Mouse (Mus musculus): ENCODE results near the gene Ergic1. TPM values are rescaled to one million over a fixed set of nuclear protein-coding genes. Genes with fewer than 3 reads are reported as not detected.

The Ergic1 gene
- polyA plus RNA-seq, 1 experiment from 2014 or later = 126 TPM

GRCm38 (mm10) chr17:26623991-26624390, 62.7 kb downstream of the Ergic1 start:
- no peak overlapping the region for H3K9ac ChIP-seq
- H3K4me1 ChIP-seq = 0 out of 2 replicates have a peak, but pooled peaks cover 5% of the 10 kb centered on the region
- peaks cover 83% of the 10 kb centered on the region for H3K36me3 ChIP-seq
- no peak for ATAC-seq (ENCODE audit: low FRiP score, low read depth)
- WGBS = 84% methylated on average over 6 of the region's 6 CpGs
- no peak overlapping the region for H3K27ac ChIP-seq
- H3K4me3 ChIP-seq = no peak overlapping the region
- no peak overlapping the region for H3K4me2 ChIP-seq (replicated peaks)
- H3K9me3 ChIP-seq = no peaks in the 10 kb centered on the region
- no peaks in the 10 kb centered on the region for H3K27me3 ChIP-seq

- H3K9ac ChIP-seq = no peak overlapping the region
- 0 out of 2 replicates have a peak, but pooled peaks cover 5% of the 10 kb centered on the region for H3K4me1 ChIP-seq
- WGBS = 88% methylated on average over 10 of the region's 10 CpGs
- no peaks in the 10 kb centered on the region for H3K9me3 ChIP-seq
- no peak overlapping the region for H3K4me2 ChIP-seq (replicated peaks)
- no peak for ATAC-seq (ENCODE audit: low FRiP score, low read depth)
- peaks cover 85% of the 10 kb centered on the region for H3K36me3 ChIP-seq
- no peak overlapping the region for H3K4me3 ChIP-seq
- H3K27ac ChIP-seq = no peak overlapping the region
- H3K27me3 ChIP-seq = no peaks in the 10 kb centered on the region
Measured at GRCm38 (mm10) chr17:26624999-26625398, 63.7 kb downstream of the Ergic1 start.

GRCm38 (mm10) chr17:26625521-26626010, 64.3 kb downstream of the Ergic1 start:
- ATAC-seq (ENCODE audit: low FRiP score, low read depth) = no peak
- peaks cover 87% of the 10 kb centered on the region for H3K36me3 ChIP-seq
- WGBS = 91% methylated on average over 2 of the region's 2 CpGs

GRCm38 (mm10) chr17:26628479-26628878, 67.2 kb downstream of the Ergic1 start:
- Histone ChIP-seq H3K4me2 (replicated peaks) (no peak overlapping the region), H3K4me3 (no peak overlapping the region), H3K27me3 (no peaks in the 10 kb centered on the region), H3K36me3 (peaks cover 98% of the 10 kb centered on the region), H3K27ac (no peak overlapping the region), H3K9me3 (no peaks in the 10 kb centered on the region), H3K4me1 (no peaks in the 10 kb centered on the region), H3K9ac (no peak overlapping the region)
- 88% methylated on average over 6 of the region's 6 CpGs for WGBS
- ATAC-seq (ENCODE audit: low FRiP score, low read depth) = no peak

More at GRCm38 (mm10) chr17:26625521-26626010, 64.3 kb downstream of the Ergic1 start:
- H3K9ac ChIP-seq = no peak overlapping the region
- no peak overlapping the region for H3K27ac ChIP-seq
- no peak overlapping the region for H3K4me2 ChIP-seq (replicated peaks)
- no peaks in the 10 kb centered on the region for H3K27me3 ChIP-seq
- H3K4me1 ChIP-seq = 0 out of 2 replicates have a peak, but pooled peaks cover 5% of the 10 kb centered on the region
- no peaks in the 10 kb centered on the region for H3K9me3 ChIP-seq
- H3K4me3 ChIP-seq = no peak overlapping the region

GRCm38 (mm10) chr17:26628936-26629335, 67.6 kb downstream of the Ergic1 start:
- no peak for ATAC-seq (ENCODE audit: low FRiP score, low read depth)
- peaks cover 98% of the 10 kb centered on the region for H3K36me3 ChIP-seq
- H3K27me3 ChIP-seq = no peaks in the 10 kb centered on the region
- no peak overlapping the region for H3K9ac ChIP-seq
- H3K9me3 ChIP-seq = no peaks in the 10 kb centered on the region
- 90% methylated on average over 3 of the region's 3 CpGs for WGBS
- H3K27ac ChIP-seq = no peak overlapping the region
- no peaks in the 10 kb centered on the region for H3K4me1 ChIP-seq
- no peak overlapping the region for H3K4me3 ChIP-seq
- H3K4me2 ChIP-seq (replicated peaks) = no peak overlapping the region

DNA sequence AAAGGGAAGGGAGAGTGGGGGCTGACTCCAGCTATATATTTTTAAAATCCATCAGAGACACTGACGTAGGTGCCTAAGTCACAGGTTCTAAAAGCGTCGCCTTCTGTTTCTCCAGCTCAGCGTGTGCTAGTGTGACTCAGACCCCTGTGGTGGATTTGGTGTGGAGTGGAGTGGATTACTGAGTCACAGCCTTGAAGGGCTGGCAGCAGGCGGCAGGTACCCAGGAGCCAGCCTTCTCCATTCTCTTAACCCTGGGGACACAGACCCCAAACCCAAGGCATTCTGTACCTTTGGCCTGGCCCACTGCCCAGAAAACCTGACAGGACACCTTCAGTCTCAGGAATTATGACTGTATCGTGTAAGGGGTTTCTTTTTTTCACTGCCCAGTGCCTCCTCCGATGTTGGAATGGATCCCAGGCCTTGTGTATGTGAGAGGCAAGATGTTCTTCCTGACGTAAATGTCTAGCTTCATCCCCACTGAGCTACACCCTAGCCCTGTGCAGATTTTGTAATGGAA, 70.6 kb downstream of the Ergic1 start:
- Histone ChIP-seq H3K9me3 (no peaks in the 10 kb centered on the region), H3K4me1 (no peaks in the 10 kb centered on the region), H3K4me2 (replicated peaks) (no peak overlapping the region), H3K4me3 (no peak overlapping the region), H3K36me3 (peaks cover 98% of the 10 kb centered on the region), H3K27ac (no peak overlapping the region), H3K27me3 (no peaks in the 10 kb centered on the region), H3K9ac (no peak overlapping the region)
- no peak for ATAC-seq (ENCODE audit: low FRiP score, low read depth)
- WGBS = 90% methylated on average over 8 of the region's 8 CpGs

DNA sequence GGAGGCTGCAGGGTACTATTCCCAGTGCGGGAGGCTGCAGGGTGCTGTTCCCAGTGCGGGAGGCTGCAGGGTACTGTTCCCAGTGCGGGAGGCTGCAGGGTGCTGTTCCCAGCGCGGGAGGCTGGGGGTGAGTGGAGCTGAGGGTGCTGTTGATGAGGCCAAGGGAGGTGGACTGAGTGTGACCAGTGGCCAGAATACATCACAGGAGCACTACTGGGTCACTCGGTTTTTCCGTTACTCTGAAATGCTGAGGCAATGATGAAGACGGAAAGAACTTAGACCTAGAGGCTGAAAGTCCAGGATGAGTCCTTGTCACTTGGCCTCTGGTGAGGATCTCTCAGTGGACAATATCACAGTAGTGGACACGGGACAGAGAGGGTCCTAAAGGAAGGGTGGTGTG, 71.9 kb downstream of the Ergic1 start:
- WGBS = 90% methylated on average over 9 of the region's 9 CpGs
- H3K9ac ChIP-seq = no peak overlapping the region
- H3K4me2 ChIP-seq (replicated peaks) = no peak overlapping the region
- no peak overlapping the region for H3K4me3 ChIP-seq
- no peak for ATAC-seq (ENCODE audit: low FRiP score, low read depth)
- no peaks in the 10 kb centered on the region for H3K27me3 ChIP-seq
- H3K4me1 ChIP-seq = no peaks in the 10 kb centered on the region
- H3K36me3 ChIP-seq = peaks cover 96% of the 10 kb centered on the region
- no peak overlapping the region for H3K27ac ChIP-seq
- no peaks in the 10 kb centered on the region for H3K9me3 ChIP-seq

DNA sequence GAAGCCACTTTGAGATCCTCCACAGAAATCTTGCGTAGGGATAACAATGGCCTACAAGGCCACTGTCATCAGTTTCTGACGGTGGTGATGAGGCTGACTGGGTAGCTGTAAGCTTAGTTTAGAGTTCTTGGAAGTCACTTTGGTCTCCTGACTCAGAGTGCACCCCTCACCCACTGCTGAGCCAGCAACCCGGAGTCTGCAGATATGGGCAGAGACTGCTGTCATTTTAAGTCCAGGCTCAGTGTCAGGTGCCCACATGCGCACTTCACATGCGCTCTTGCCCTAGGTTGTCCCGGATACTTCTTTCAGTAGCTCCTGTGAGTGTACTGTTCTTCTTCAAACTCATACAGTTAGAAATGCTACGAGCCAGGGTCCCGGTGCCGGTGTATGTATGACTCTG, 72.6 kb downstream of the Ergic1 start:
- peaks cover 94% of the 10 kb centered on the region for H3K36me3 ChIP-seq
- no peak overlapping the region for H3K27ac ChIP-seq
- ATAC-seq (ENCODE audit: low FRiP score, low read depth) = no peak
- H3K9ac ChIP-seq = no peak overlapping the region
- H3K4me3 ChIP-seq = no peak overlapping the region
- 93% methylated on average over 9 of the region's 9 CpGs for WGBS
- H3K9me3 ChIP-seq = no peaks in the 10 kb centered on the region
- H3K4me2 ChIP-seq (replicated peaks) = no peak overlapping the region
- H3K4me1 ChIP-seq = no peaks in the 10 kb centered on the region
- no peaks in the 10 kb centered on the region for H3K27me3 ChIP-seq

DNA sequence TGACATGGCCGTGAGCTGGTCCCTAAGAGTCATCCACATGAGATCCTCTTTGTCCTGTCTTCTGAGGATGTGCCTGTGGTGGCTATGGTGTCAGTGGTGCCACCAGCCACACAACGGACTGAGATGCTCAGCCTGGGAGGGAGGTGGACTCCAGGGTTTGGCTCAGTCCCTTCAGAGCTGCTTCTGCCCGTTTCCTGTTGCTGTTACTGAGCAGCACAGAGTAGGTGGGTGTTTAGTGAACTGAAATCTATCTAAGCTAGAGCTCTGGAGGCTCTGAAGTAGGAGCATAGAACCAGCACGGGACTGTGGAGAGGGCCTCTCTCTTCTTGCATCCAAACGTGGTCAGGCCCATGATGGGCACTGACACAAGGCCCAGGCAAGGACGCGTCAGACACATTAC, 73.2 kb downstream of the Ergic1 start:
- 89% methylated on average over 7 of the region's 7 CpGs for WGBS

GRCm38 (mm10) chr17:26635951-26636350, 74.7 kb downstream of the Ergic1 start:
- Histone ChIP-seq H3K4me1 (no peaks in the 10 kb centered on the region), H3K36me3 (peaks cover 95% of the 10 kb centered on the region)
- WGBS = 86% methylated on average over 7 of the region's 7 CpGs

More for the DNA sequence above, 73.2 kb downstream of the Ergic1 start:
- Histone ChIP-seq H3K4me3 (no peak overlapping the region), H3K27ac (no peak overlapping the region), H3K4me2 (replicated peaks) (no peak overlapping the region), H3K27me3 (no peaks in the 10 kb centered on the region), H3K4me1 (no peaks in the 10 kb centered on the region), H3K36me3 (peaks cover 95% of the 10 kb centered on the region), H3K9me3 (no peaks in the 10 kb centered on the region), H3K9ac (no peak overlapping the region)
- ATAC-seq (ENCODE audit: low FRiP score, low read depth) = no peak

DNA sequence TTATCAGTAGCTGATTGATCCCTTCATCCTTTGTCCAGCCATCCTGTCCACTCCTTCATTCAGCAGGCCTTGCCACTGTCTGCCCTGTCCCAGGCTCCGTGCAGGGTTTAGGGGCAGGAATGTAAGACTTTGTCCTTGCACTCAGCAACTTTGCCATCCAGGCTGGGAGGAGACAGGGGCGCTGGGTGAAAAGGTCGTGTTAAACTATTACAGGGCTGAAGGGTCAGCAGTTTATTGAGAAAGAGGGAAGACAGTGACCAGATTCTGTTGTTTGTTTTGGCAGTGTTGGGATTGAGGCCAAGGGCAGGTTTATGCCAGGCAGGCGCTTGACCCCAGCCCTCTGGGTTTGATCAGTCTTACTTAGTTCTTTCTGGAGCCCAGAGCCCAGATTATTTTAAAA, 76.6 kb downstream of the Ergic1 start:
- Histone ChIP-seq H3K4me1 (no peaks in the 10 kb centered on the region), H3K4me2 (replicated peaks) (no peak overlapping the region), H3K4me3 (no peak overlapping the region), H3K36me3 (peaks cover 95% of the 10 kb centered on the region), H3K27ac (no peak overlapping the region), H3K27me3 (no peaks in the 10 kb centered on the region), H3K9ac (0 out of 2 replicates have a peak overlapping the region, but pooled peaks have one; percentile 13), H3K9me3 (no peaks in the 10 kb centered on the region)
- 73% methylated on average over 4 of the region's 4 CpGs for WGBS
- no peak for ATAC-seq (ENCODE audit: low FRiP score, low read depth)

More at GRCm38 (mm10) chr17:26635951-26636350, 74.7 kb downstream of the Ergic1 start:
- Histone ChIP-seq H3K27me3 (no peaks in the 10 kb centered on the region), H3K9me3 (no peaks in the 10 kb centered on the region), H3K9ac (no peak overlapping the region), H3K27ac (no peak overlapping the region), H3K4me3 (no peak overlapping the region), H3K4me2 (replicated peaks) (no peak overlapping the region)
- ATAC-seq (ENCODE audit: low FRiP score, low read depth) = no peak

- WGBS = 20% methylated on average over 7 of the region's 7 CpGs
- Histone ChIP-seq H3K27ac (no peak overlapping the region), H3K4me2 (replicated peaks) (no peak overlapping the region), H3K27me3 (no peaks in the 10 kb centered on the region), H3K36me3 (peaks cover 95% of the 10 kb centered on the region), H3K9ac (no peak overlapping the region), H3K4me1 (no peaks in the 10 kb centered on the region), H3K9me3 (no peaks in the 10 kb centered on the region), H3K4me3 (no peak overlapping the region)
- ATAC-seq (ENCODE audit: low FRiP score, low read depth) = peak; percentile 60; the same call in 1 of the 2 replicates
Measured at GRCm38 (mm10) chr17:26638655-26639054, 77.4 kb downstream of the Ergic1 start.

DNA sequence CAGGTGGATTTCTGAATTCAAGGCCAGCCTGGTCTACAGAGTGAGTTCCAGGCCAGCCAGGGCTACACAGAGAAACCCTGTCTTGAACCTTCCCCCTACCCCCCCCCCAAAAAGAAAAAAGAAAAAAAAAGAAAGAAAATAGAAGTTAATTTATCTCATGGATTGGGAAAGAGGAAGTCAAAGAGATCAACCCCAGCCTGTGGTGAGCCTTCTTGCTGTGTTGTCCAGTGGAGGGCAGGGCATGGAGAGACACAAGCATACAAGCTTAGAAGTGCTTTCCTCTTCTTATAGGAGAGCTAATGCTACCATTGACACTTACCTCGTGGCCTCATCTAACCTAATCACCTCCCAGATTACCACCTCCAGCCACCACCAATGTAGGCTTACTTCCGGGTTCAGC, 78.5 kb downstream of the Ergic1 start:
- Histone ChIP-seq H3K9me3 (no peaks in the 10 kb centered on the region), H3K36me3 (peaks cover 95% of the 10 kb centered on the region), H3K4me2 (replicated peaks) (no peak overlapping the region), H3K4me3 (no peak overlapping the region), H3K4me1 (no peaks in the 10 kb centered on the region), H3K27ac (no peak overlapping the region), H3K9ac (no peak overlapping the region), H3K27me3 (no peaks in the 10 kb centered on the region)
- no peak for ATAC-seq (ENCODE audit: low FRiP score, low read depth)
- 82% methylated on average over 2 of the region's 2 CpGs for WGBS

Measured in limb, embryonic 13.5 days (tissue).